Mouse (Mus musculus) yolk sac, embryonic 10.5 days (tissue): Measurements from ENCODE around the gene Luc7l2.
"Not testable (repeated sequence)": the region's sequence is repeated elsewhere in the genome, so short reads cannot be mapped to it uniquely, and the experiment has no call there.

Experiments
- DNase-seq: peaks from one replicate; pipeline ENCODE4 v3.0.0-alpha.2; 2017; ENCODE audit warnings: low spot score

The Luc7l2 gene

GRCm38 (mm10) chr6:38551062-38551988 lies at the start of gene Luc7l2:
Luc7l2 (plus strand) TSS chr6:38551334.
- peak; percentile 97 for DNase-seq

- no peak for DNase-seq
These were observed 39.0 kb upstream of the Luc7l2 start for GRCm38 (mm10) chr6:38512096-38512495.

GRCm38 (mm10) chr6:38512830-38513229 lies 38.3 kb upstream of the Luc7l2 start:
- peak; percentile 32 for DNase-seq

- DNase-seq, result no peak
These were observed 35.9 kb upstream of the Luc7l2 start for GRCm38 (mm10) chr6:38515201-38515600.

GRCm38 (mm10) chr6:38523851-38524250 lies 27.3 kb upstream of the Luc7l2 start:
- DNase-seq, result no peak

GRCm38 (mm10) chr6:38531211-38531820 lies 19.8 kb upstream of the Luc7l2 start:
- DNase-seq, result peak; percentile 38

- no peak for DNase-seq
These were observed 18.4 kb upstream of the Luc7l2 start for GRCm38 (mm10) chr6:38532500-38533420.

- peak; percentile 98 for DNase-seq
These were observed 17.4 kb upstream of the Luc7l2 start, which contains the start of gene Fmc1 for GRCm38 (mm10) chr6:38533428-38534405. Fmc1 (plus strand) TSS chr6:38533502.

GRCm38 (mm10) chr6:38534640-38535365 lies 16.3 kb upstream of the Luc7l2 start:
- DNase-seq, result peak; percentile 97

- no peak for DNase-seq
These were observed 15.8 kb upstream of the Luc7l2 start for GRCm38 (mm10) chr6:38535366-38535690.

GRCm38 (mm10) chr6:38535788-38536187 lies 15.3 kb upstream of the Luc7l2 start:
- no peak for DNase-seq

- DNase-seq, result not testable (repeated sequence)
These were observed 7.0 kb upstream of the Luc7l2 start for GRCm38 (mm10) chr6:38544141-38544540.

GRCm38 (mm10) chr6:38547005-38547404 lies 4.1 kb upstream of the Luc7l2 start:
- not testable (repeated sequence) for DNase-seq

GRCm38 (mm10) chr6:38547707-38548106 lies 3.4 kb upstream of the Luc7l2 start:
- DNase-seq, result no peak

- DNase-seq, result not testable (repeated sequence)
These were observed 2.5 kb upstream of the Luc7l2 start for GRCm38 (mm10) chr6:38548595-38548994.

- not testable (repeated sequence) for DNase-seq
These were observed 1.3 kb upstream of the Luc7l2 start for GRCm38 (mm10) chr6:38549840-38550239.

- DNase-seq, result no peak
These were observed 678 bp upstream of the Luc7l2 start for GRCm38 (mm10) chr6:38550250-38551061.

- peak; percentile 99 for DNase-seq
These were observed 978 bp downstream of the Luc7l2 start for GRCm38 (mm10) chr6:38551989-38552635.

- no peak for DNase-seq
These were observed 1.5 kb downstream of the Luc7l2 start for GRCm38 (mm10) chr6:38552636-38553000.
